8 mouse cellular contexts compared by ENCODE assay signal in the genomic region with DNA sequence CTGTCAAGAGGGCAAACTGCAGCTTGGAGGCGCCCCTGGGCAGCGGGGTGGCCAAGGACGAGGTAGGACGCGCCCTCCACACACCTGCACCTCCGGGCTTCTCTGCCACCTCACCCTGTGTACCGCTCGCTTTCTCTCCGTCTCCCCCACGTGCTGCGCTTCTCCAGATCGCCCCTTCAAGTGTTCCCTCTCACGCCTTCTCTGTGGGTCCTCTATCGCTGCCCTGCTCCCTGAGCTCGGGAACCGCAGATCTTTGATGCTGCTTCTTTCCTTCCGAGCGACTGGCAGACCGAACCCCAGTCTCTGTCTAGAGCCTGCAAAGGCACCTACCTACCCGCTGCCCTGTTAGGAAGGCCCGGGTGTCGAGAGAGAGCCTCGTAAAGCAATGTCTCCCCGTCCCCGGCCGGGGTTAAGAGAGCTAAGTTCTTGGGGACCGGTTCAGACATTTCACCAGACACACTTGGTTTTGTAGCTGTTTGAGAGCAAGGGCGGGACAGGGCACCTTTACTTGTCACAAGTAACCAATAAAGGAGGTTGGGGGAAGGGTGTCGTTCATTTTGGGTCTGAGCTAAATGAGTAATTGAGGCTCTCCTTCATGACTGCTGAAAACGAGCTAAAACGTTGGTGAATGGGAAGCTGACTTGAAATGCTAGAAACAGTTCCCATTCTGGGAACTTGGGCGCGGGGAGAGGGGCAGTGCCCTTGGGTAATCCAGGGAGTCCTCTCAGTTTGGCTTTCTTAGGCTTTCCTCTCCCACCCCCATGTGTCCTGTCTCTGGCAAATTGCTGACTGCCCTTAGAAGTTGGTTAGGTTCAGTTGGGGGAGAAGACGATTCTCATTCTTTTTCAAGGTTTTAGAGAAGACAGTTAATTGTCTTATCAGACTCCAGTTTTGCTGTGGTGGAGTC.
A peak's percentile ranks its signal among the peaks of the same experiment; 100 is the strongest.
DNase-seq lines count a peak whose midpoint lies in the region; ATAC-seq and TF ChIP-seq lines count a peak whose summit lies in the region.

No protein-coding gene starts in this region.

- H3K9me3 ChIP-seq in embryonic facial prominence, embryonic 11.5 days (replicated peaks; ENCODE audit: control insufficient read depth, low read length) = no peaks in the 10 kb centered on the region
- no peaks in the 10 kb centered on the region for H3K9me3 ChIP-seq in hindbrain, embryonic 14.5 days (ENCODE audit: control insufficient read depth, low read length)
- H3K9me3 ChIP-seq in liver, embryonic 15.5 days (replicated peaks) = no peaks in the 10 kb centered on the region

- POLR2A ChIA-PET in Patski (lab: Charles Lee) = interaction anchor here (0.7 to 1.2 kb wide), 3 partner anchors 72 to 146 kb away, joined by 3 read pairs; no protein-coding TSS in a partner anchor

- H3K4me2 ChIP-seq in embryonic facial prominence, embryonic 11.5 days (ENCODE audit: low read depth, low read length) = peak overlapping the region; percentile 93
- peak overlapping the region; percentile 97 for H3K4me2 ChIP-seq in hindbrain, embryonic 14.5 days (replicated peaks)
- peak overlapping the region; percentile 82 for H3K4me2 ChIP-seq in liver, embryonic 15.5 days

- peak overlapping the region; percentile 14 for H3K9ac ChIP-seq in embryonic facial prominence, embryonic 11.5 days (replicated peaks; ENCODE audit: low read length)
- peak overlapping the region; percentile 71 for H3K9ac ChIP-seq in hindbrain, embryonic 14.5 days
- peak overlapping the region; percentile 58 for H3K9ac ChIP-seq in liver, embryonic 15.5 days

- H3K27me3 ChIP-seq in Patski = peaks cover 12% of the 10 kb centered on the region
- peaks cover 5% of the 10 kb centered on the region; the same call in 1 of the 2 replicates for H3K27me3 ChIP-seq in embryonic facial prominence, embryonic 11.5 days (ENCODE audit: control insufficient read depth, insufficient read depth, low read length)
- H3K27me3 ChIP-seq in hindbrain, embryonic 14.5 days (ENCODE audit: control insufficient read depth, insufficient read depth, low read length) = peaks cover 36% of the 10 kb centered on the region
- H3K27me3 ChIP-seq in liver, embryonic 15.5 days = peaks cover 24% of the 10 kb centered on the region

- peak overlapping the region; percentile 52 for H3K4me3 ChIP-seq in embryonic facial prominence, embryonic 11.5 days (ENCODE audit: low read depth, low read length)
- H3K4me3 ChIP-seq in hindbrain, embryonic 14.5 days (replicated peaks; ENCODE audit: low read length) = peak overlapping the region; percentile 60
- peak overlapping the region; percentile 62 for H3K4me3 ChIP-seq in liver, embryonic 15.5 days (replicated peaks)

- no peak for TF ChIP-seq CTCF in Patski (IDR thresholded peaks at IDR 0.05)

- no peak overlapping the region for H3K27ac ChIP-seq in embryonic facial prominence, embryonic 11.5 days (replicated peaks; ENCODE audit: low read depth, low read length)
- no peak overlapping the region for H3K27ac ChIP-seq in hindbrain, embryonic 14.5 days
- H3K27ac ChIP-seq in liver, embryonic 15.5 days (replicated peaks) = peak overlapping the region; percentile 51; the same call in 1 of the 2 replicates

- peak; percentile 35 to 43 for DNase-seq in layer of hippocampus, adult 18-20 months (ENCODE audit: low spot score in 2 of 2)
- DNase-seq in layer of hippocampus, adult 11-12 months (ENCODE audit: low spot score) = no peak
- DNase-seq in Patski (ENCODE audit: low read depth, low spot score) = no peak
- peak; percentile 27 for DNase-seq in embryonic facial prominence, embryonic 11.5 days (ENCODE audit: low spot score)
- DNase-seq in hindbrain, embryonic 14.5 days (ENCODE audit: low spot score) = no peak
- DNase-seq in gastrocnemius, postnatal 14 days = no peak

- WGBS in embryonic facial prominence, embryonic 11.5 days = 3% methylated on average over 34 of the region's 34 CpGs
- WGBS in hindbrain, embryonic 14.5 days = 3% methylated on average over 33 of the region's 34 CpGs
- 2% methylated on average over 34 of the region's 34 CpGs for WGBS in liver, embryonic 15.5 days (ENCODE audit: insufficient replicate concordance)

- H3K4me1 ChIP-seq in embryonic facial prominence, embryonic 11.5 days (ENCODE audit: control insufficient read depth, insufficient read depth, low read length) = no peaks in the 10 kb centered on the region
- peaks cover 12% of the 10 kb centered on the region; the same call in 1 of the 2 replicates for H3K4me1 ChIP-seq in hindbrain, embryonic 14.5 days (replicated peaks; ENCODE audit: control insufficient read depth, insufficient read depth, low read length)
- peaks cover 29% of the 10 kb centered on the region for H3K4me1 ChIP-seq in liver, embryonic 15.5 days (replicated peaks)

- ATAC-seq in Patski = peak; percentile 18
- ATAC-seq in embryonic facial prominence, embryonic 11.5 days (replicated peaks; ENCODE audit: insufficient number of reproducible peaks, low FRiP score, low TSS enrichment, low read depth) = peak; percentile 62
- peak; percentile 31; the same call in 1 of the 2 replicates for ATAC-seq in hindbrain, embryonic 14.5 days (ENCODE audit: low FRiP score)
- ATAC-seq in liver, embryonic 15.5 days (ENCODE audit: insufficient read depth) = peak; percentile 51
- ATAC-seq in neutrophil, adult 5-6 weeks (ENCODE audit: extremely low read depth, insufficient number of reproducible peaks, low FRiP score, poor library complexity, severe bottlenecking) = 0 out of 2 replicates have a peak, but pooled peaks have one; percentile 2

- CTCF ChIA-PET in Patski (lab: Charles Lee) = interaction anchor here (0.7 to 2.0 kb wide), 3 partner anchors 13 to 78 kb away, joined by 3 to 6 read pairs (median 3); no protein-coding TSS in a partner anchor

- in situ Hi-C loops in Patski (cut with MboI; ENCODE audit: low pct_unique_long_range_greater_than_20kb) = loop anchor here (5.0 kb wide), 1 partner anchor 81 kb away; no protein-coding TSS in a partner anchor

- intact Hi-C loops in gastrocnemius, postnatal 14 days (cut with DNase I; ENCODE audit: low total_unique reads) = loop anchor here (10.0 kb wide), 2 partner anchors 88 to 142 kb away; a partner anchor contains a TSS

- H3K36me3 ChIP-seq in embryonic facial prominence, embryonic 11.5 days (replicated peaks; ENCODE audit: control insufficient read depth, insufficient read depth, low read depth, low read length) = no peaks in the 10 kb centered on the region
- H3K36me3 ChIP-seq in hindbrain, embryonic 14.5 days (replicated peaks; ENCODE audit: control insufficient read depth, insufficient read depth) = no peaks in the 10 kb centered on the region
- H3K36me3 ChIP-seq in liver, embryonic 15.5 days (replicated peaks) = no peaks in the 10 kb centered on the region

Comparison
In these comparisons a context has a peak if more than half of its experiments do, and no peak if none do; other contexts are left out.
1. DNase-seq: peak in layer of hippocampus, adult 18-20 months (2 of 2) and embryonic facial prominence, embryonic 11.5 days (single experiment); none in layer of hippocampus, adult 11-12 months (single experiment), Patski (single experiment), hindbrain, embryonic 14.5 days (single experiment) and gastrocnemius, postnatal 14 days (single experiment).
2. ATAC-seq: peak in every context shown above with its lines; median percentile 62 in embryonic facial prominence, embryonic 11.5 days; 51 in liver, embryonic 15.5 days; 31 in hindbrain, embryonic 14.5 days; 18 in Patski; 2 in neutrophil, adult 5-6 weeks.
3. H3K9ac ChIP-seq: peak in every context shown above with its lines; median percentile 71 in hindbrain, embryonic 14.5 days; 58 in liver, embryonic 15.5 days; 14 in embryonic facial prominence, embryonic 11.5 days.
4. Peak in every context shown above with its lines, with median percentiles within 50 percentile points of each other: H3K4me2 ChIP-seq and H3K4me3 ChIP-seq.